25 mouse cellular contexts compared by ENCODE assay signal in the genomic region with DNA sequence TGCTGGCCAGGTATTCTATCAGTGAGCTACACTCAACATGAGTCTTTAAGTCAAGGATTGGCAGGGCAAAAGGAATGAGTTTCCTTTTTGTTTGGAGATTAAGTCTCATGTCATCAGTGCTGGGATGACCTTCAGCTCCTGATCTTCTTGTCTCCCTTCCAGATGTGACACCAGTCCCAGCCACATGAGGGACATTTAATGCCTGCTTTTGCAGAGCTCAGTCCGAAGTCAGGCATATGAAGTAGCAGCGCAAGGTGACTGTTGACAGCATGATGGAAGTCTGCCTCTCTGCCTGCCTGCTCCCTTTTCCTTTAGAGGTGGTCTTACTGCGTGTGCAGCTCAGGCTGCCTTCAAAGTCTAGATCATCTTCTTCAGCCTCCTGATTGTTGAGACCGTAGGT. TPM values are rescaled to one million over a fixed set of nuclear protein-coding genes. Genes with fewer than 3 reads are reported as not detected.
A peak's percentile ranks its signal among the peaks of the same experiment; 100 is the strongest.
DNase-seq lines count a peak whose midpoint lies in the region; ATAC-seq lines count a peak whose summit lies in the region.
"Had no signal": no experiment of that assay in that cellular context is flagged by ENCODE, and none has a peak within 500 bp of the region (broad histone marks: within the 10 kb centered on the region; RNA-seq: fewer than 3 reads in every experiment).

No protein-coding gene starts in this region.

- no peaks in the 10 kb centered on the region for H3K27me3 ChIP-seq in heart, embryonic 12.5 days (replicated peaks)
- no peaks in the 10 kb centered on the region for H3K27me3 ChIP-seq in heart, embryonic 16.5 days (ENCODE audit: control insufficient read depth, insufficient read depth, low read length)
- H3K27me3 ChIP-seq: embryonic facial prominence, embryonic 15.5 days; forebrain, embryonic 15.5 days; hindbrain, embryonic 13.5 days had no signal

- peaks cover 12% of the 10 kb centered on the region for H3K36me3 ChIP-seq in heart, embryonic 12.5 days
- peaks cover 7% of the 10 kb centered on the region for H3K36me3 ChIP-seq in heart, embryonic 16.5 days (ENCODE audit: control insufficient read depth, insufficient read depth)
- H3K36me3 ChIP-seq: forebrain, embryonic 15.5 days; hindbrain, embryonic 13.5 days had no signal

- peak; percentile 59 for DNase-seq in adrenal gland, postnatal 14 days
- DNase-seq in adrenal gland, adult 2 months: no peak
- DNase-seq in heart, adult 11 months: peak; percentile 89
- no peak for DNase-seq in heart, adult 8-10 months (ENCODE audit: low spot score)
- DNase-seq in thymus, postnatal 0 days (ENCODE audit: low spot score): no peak
- DNase-seq: adrenal gland, postnatal 25 days; B cell, adult 2 months; cerebellum, adult 11 months; cerebellum, adult 8-10 months; cerebellum, postnatal 14 days; embryo, embryonic 11 days; gastrocnemius, postnatal 36 days; kidney, adult 11 months; kidney, adult 9 months had no signal

- 60% methylated on average over 4 of the region's 4 CpGs for WGBS in heart, embryonic 12.5 days
- 56% methylated on average over 4 of the region's 4 CpGs for WGBS in heart, embryonic 16.5 days

- H3K4me1 ChIP-seq in heart, embryonic 12.5 days (replicated peaks): peaks cover 28% of the 10 kb centered on the region
- H3K4me1 ChIP-seq in heart, embryonic 16.5 days (ENCODE audit: control insufficient read depth, insufficient read depth, low read length): peaks cover 28% of the 10 kb centered on the region
- H3K4me1 ChIP-seq: embryonic facial prominence, embryonic 15.5 days; forebrain, embryonic 15.5 days; hindbrain, embryonic 13.5 days had no signal

- H3K4me3 ChIP-seq in heart, embryonic 12.5 days: no peak overlapping the region
- H3K4me3 ChIP-seq in heart, embryonic 16.5 days (ENCODE audit: low read length): no peak overlapping the region
- H3K4me3 ChIP-seq: embryonic facial prominence, embryonic 15.5 days; forebrain, embryonic 15.5 days; hindbrain, embryonic 13.5 days had no signal

- H3K9ac ChIP-seq in heart, embryonic 12.5 days: no peak overlapping the region
- H3K9ac ChIP-seq in heart, embryonic 16.5 days (ENCODE audit: low read length): no peak overlapping the region
- H3K9ac ChIP-seq: embryonic facial prominence, embryonic 15.5 days; forebrain, embryonic 15.5 days; hindbrain, embryonic 13.5 days had no signal

- ATAC-seq in heart, embryonic 12.5 days (ENCODE audit: insufficient number of reproducible peaks, low FRiP score): no peak
- ATAC-seq in heart, embryonic 16.5 days (replicated peaks; ENCODE audit: extremely low read depth, insufficient read depth, low FRiP score): 0 out of 2 replicates have a peak, but pooled peaks have one; percentile 29
- ATAC-seq in erythroblast, adult 5-6 weeks (replicated peaks; ENCODE audit: low FRiP score, poor library complexity, severe bottlenecking): no peak
- ATAC-seq: CD4-positive, CD25-positive, alpha-beta regulatory T cell, adult 4 months; forebrain, embryonic 15.5 days; hindbrain, postnatal 0 days had no signal

- no peak overlapping the region for H3K27ac ChIP-seq in heart, embryonic 12.5 days (ENCODE audit: poor library complexity, severe bottlenecking)
- peak overlapping the region; percentile 11; the same call in 1 of the 2 replicates for H3K27ac ChIP-seq in heart, embryonic 16.5 days (ENCODE audit: low read length)
- H3K27ac ChIP-seq: embryonic facial prominence, embryonic 15.5 days; forebrain, embryonic 15.5 days; hindbrain, embryonic 13.5 days; hindbrain, postnatal 0 days had no signal

- no peaks in the 10 kb centered on the region; the same call in 1 of the 2 replicates for H3K9me3 ChIP-seq in heart, embryonic 12.5 days (replicated peaks)
- no peaks in the 10 kb centered on the region for H3K9me3 ChIP-seq in heart, embryonic 16.5 days (replicated peaks; ENCODE audit: control insufficient read depth, low read length)
- H3K9me3 ChIP-seq: embryonic facial prominence, embryonic 15.5 days; forebrain, embryonic 15.5 days; G1E; hindbrain, embryonic 13.5 days had no signal

- H3K4me2 ChIP-seq in heart, embryonic 12.5 days: no peak overlapping the region
- H3K4me2 ChIP-seq in heart, embryonic 16.5 days (ENCODE audit: low read depth, low read length): no peak overlapping the region
- H3K4me2 ChIP-seq: embryonic facial prominence, embryonic 15.5 days; forebrain, embryonic 15.5 days; hindbrain, embryonic 13.5 days had no signal

RNA-seq across cellular contexts. Expression of gene Acot13, which starts 6.7 kb away (rescaled TPM):
- total RNA-seq in adrenal gland, postnatal 14 days (2021): 135 and 157 TPM in 2 replicates
- total RNA-seq in adrenal gland, adult 2 months (2021): 10 to 100 TPM; 86.6 to 88.5 TPM
- polyA plus RNA-seq in adrenal gland, adult 2 months (2012; rRNA removed): 44.0 and 63.8 TPM in 2 replicates
- 187 and 195 TPM in 2 replicates for polyA plus RNA-seq in heart, embryonic 12.5 days (2016; fragmentation: Nextera tagmentation; extraction: Ambion mirVana)
- 326 and 343 TPM in 2 replicates for polyA plus RNA-seq in heart, embryonic 16.5 days (2015; fragmentation: Nextera tagmentation; extraction: Ambion mirVana)
- 100 to 1,000 TPM; 404 to 453 (median 416) TPM for total RNA-seq in heart, adult 8-10 months (2022)
- 27.8 and 32.5 TPM in 2 replicates for total RNA-seq in erythroblast, adult 5-6 weeks (2015; ENCODE audit: low replicate concordance)
- total RNA-seq in erythroblast, adult 5-6 weeks (2017; ENCODE audit: low replicate concordance): 12.4 and 17.3 TPM in 2 replicates
- polyA plus RNA-seq in thymus, postnatal 0 days (2015; fragmentation: Nextera tagmentation; extraction: Ambion mirVana): 119 and 129 TPM in 2 replicates

RNA-seq across cellular contexts. Expression of gene Tdp2, which starts 6.8 kb away (rescaled TPM):
- total RNA-seq in adrenal gland, postnatal 14 days (2021): 24.3 and 26.0 TPM in 2 replicates
- 10 to 100 TPM; 16.7 to 20.7 TPM for total RNA-seq in adrenal gland, adult 2 months (2021)
- 9.0 and 11.3 TPM in 2 replicates for polyA plus RNA-seq in adrenal gland, adult 2 months (2012; rRNA removed)
- 38.5 and 38.9 TPM in 2 replicates for polyA plus RNA-seq in heart, embryonic 12.5 days (2016; fragmentation: Nextera tagmentation; extraction: Ambion mirVana)
- polyA plus RNA-seq in heart, embryonic 16.5 days (2015; fragmentation: Nextera tagmentation; extraction: Ambion mirVana): 31.4 and 33.7 TPM in 2 replicates
- 10 to 100 TPM; 11.3 to 14.2 (median 13.3) TPM for total RNA-seq in heart, adult 8-10 months (2022)
- total RNA-seq in erythroblast, adult 5-6 weeks (2015; ENCODE audit: low replicate concordance): 16.3 and 25.7 TPM in 2 replicates
- total RNA-seq in erythroblast, adult 5-6 weeks (2017; ENCODE audit: low replicate concordance): 16.3 and 17.6 TPM in 2 replicates
- polyA plus RNA-seq in thymus, postnatal 0 days (2015; fragmentation: Nextera tagmentation; extraction: Ambion mirVana): 54.3 and 60.2 TPM in 2 replicates

RNA-seq across cellular contexts. Expression of gene D130043K22Rik, which starts 20.3 kb away (rescaled TPM):
- 0.83 and 1.3 TPM in 2 replicates for total RNA-seq in adrenal gland, postnatal 14 days (2021)
- 1 to 10 TPM in 1 of 2 experiments, under 1 TPM in 1; 0.29 to 1.7 TPM for total RNA-seq in adrenal gland, adult 2 months (2021)
- polyA plus RNA-seq in adrenal gland, adult 2 months (2012; rRNA removed): 0.20 and 0.31 TPM in 2 replicates
- polyA plus RNA-seq in heart, embryonic 12.5 days (2016; fragmentation: Nextera tagmentation; extraction: Ambion mirVana): 0.28 TPM in 1 of 2 replicates, not detected in the other
- 0.10 TPM in 1 of 2 replicates, not detected in the other for polyA plus RNA-seq in heart, embryonic 16.5 days (2015; fragmentation: Nextera tagmentation; extraction: Ambion mirVana)
- not detected for total RNA-seq in heart, adult 8-10 months (2022)
- total RNA-seq in erythroblast, adult 5-6 weeks (2015; ENCODE audit: low replicate concordance): 0.21 TPM in 1 of 2 replicates, not detected in the other
- 0.14 and 0.34 TPM in 2 replicates for total RNA-seq in erythroblast, adult 5-6 weeks (2017; ENCODE audit: low replicate concordance)
- polyA plus RNA-seq in thymus, postnatal 0 days (2015; fragmentation: Nextera tagmentation; extraction: Ambion mirVana): 0.03 and 0.09 TPM in 2 replicates
- total RNA-seq: common myeloid progenitor, adult 5-6 weeks; gastrocnemius, postnatal 36 days; hematopoietic stem cell, adult 5-6 weeks had no signal
- polyA plus RNA-seq: G1E had no signal

RNA-seq across cellular contexts. Expression of gene BC005537, which starts 23.2 kb away (rescaled TPM):
- 168 and 171 TPM in 2 replicates for total RNA-seq in adrenal gland, postnatal 14 days (2021)
- total RNA-seq in adrenal gland, adult 2 months (2021): 100 to 1,000 TPM; 161 to 170 TPM
- polyA plus RNA-seq in adrenal gland, adult 2 months (2012; rRNA removed): 56.8 and 70.6 TPM in 2 replicates
- polyA plus RNA-seq in heart, embryonic 12.5 days (2016; fragmentation: Nextera tagmentation; extraction: Ambion mirVana): 9.4 and 12.6 TPM in 2 replicates
- polyA plus RNA-seq in heart, embryonic 16.5 days (2015; fragmentation: Nextera tagmentation; extraction: Ambion mirVana): 12.6 and 13.5 TPM in 2 replicates
- total RNA-seq in heart, adult 8-10 months (2022): 100 to 1,000 TPM; 108 to 118 (median 112) TPM
- 110 and 132 TPM in 2 replicates for total RNA-seq in erythroblast, adult 5-6 weeks (2015; ENCODE audit: low replicate concordance)
- total RNA-seq in erythroblast, adult 5-6 weeks (2017; ENCODE audit: low replicate concordance): 106 and 118 TPM in 2 replicates
- 21.6 and 25.6 TPM in 2 replicates for polyA plus RNA-seq in thymus, postnatal 0 days (2015; fragmentation: Nextera tagmentation; extraction: Ambion mirVana)

Comparison
In these comparisons a context has a peak if more than half of its experiments do, and no peak if none do; other contexts are left out.
1. DNase-seq: peak in adrenal gland, postnatal 14 days (single experiment) and heart, adult 11 months (single experiment); none in adrenal gland, adult 2 months (single experiment), heart, adult 8-10 months (single experiment) and thymus, postnatal 0 days (single experiment).